Mouse (Mus musculus): Measurements from ENCODE around the gene Relch.

Relch gene

DNA sequence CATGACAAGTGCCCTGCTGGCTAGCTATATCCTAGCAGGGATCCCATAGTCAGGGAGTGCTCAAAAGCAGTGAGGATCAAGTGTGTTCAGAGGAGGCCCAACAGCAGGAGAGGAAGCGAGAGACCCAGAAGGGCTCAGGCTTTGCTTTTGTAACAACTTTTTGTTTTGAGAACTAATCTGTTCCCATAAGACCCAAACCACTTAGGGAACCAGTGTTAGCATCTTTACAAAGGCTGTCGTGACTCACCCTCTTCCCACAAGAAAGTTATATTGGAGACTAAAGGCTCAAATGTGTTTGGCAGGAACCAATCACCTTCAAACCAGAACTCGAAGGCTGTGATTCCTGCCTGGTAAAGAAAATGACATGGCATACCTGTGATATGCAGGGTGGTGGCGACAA lies 132.0 kb downstream of the Relch start:
- no peak for DNase-seq (ENCODE audit: low spot score)

DNA sequence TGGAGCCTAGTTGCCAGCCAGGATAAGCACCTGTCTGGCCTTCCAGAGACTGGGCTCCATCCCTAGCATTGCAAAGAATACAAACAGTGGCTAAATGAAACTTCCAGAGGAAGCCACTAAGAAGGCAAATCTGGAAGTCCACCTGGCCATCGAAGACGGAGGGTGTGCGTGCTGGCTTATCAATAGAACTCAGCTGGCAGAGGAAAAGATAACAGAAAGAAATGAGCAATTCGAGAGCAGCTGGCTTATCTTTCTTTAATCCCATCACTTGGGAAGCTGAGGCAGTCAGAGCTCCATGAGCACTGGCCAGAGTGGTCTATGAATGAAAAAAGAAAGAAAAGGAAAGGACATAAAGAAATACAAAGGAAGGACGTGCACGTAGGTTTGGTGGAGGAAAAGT lies 136.9 kb downstream of the Relch start:
- no peak for DNase-seq (ENCODE audit: low spot score)

DNA sequence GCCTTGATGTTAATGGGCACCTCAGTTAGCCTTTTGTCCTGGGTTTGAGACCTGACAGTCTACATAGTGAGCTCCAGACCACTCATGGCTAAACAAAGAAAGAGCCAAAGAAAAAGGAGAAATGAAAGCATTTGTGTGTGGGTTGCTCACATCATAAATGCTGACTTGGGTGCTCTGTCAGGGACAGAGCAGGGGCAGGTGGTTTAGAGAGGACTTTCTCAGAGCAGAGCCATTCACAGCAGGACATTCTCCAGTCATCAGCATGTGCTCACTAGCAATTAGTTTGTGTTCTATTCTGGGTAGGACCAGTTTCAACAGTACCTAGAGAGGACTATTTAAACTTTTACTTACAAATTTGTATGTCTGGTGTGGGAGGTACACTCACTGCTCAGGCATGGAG lies 137.6 kb downstream of the Relch start:
- no peak for DNase-seq (ENCODE audit: low spot score)

DNA sequence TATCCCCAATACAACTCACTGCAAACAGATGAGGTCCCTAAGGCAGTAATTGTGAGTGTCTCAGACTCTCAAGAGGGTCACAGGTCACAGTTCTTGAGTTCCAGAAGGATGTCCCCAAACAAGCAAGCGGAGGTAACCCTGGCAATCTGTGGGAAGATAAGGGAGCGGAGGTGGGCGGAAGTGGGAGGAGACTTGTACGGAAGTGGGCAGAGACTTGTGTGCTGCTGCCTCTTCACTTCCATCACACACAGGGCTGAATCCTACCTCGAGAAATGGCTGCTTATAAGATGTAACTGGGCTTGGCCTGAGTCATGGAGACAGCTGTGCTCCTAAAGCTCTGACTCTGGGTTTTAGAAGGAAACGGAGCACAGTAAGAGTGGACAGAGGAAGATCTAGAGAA lies 139.3 kb downstream of the Relch start:
- no peak for DNase-seq (ENCODE audit: low spot score)

DNA sequence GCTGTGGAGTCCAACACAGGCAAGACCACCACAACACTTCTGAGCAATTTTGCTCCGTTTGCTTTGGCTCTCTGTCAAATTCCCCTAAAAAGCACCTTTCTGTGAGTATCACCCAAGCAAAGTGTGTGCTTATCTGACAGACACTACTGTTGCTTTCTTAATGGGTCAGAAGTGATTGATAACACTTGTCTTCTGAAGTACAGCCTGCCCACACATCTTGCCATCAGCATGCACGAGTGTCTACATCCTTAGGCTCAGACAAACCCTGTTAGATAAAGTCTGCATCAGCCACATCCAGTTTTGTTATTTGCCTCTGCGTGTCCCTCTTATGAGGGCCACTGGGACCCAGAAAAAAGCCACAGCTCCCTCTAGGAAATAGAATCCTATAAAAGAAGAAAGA lies 140.6 kb downstream of the Relch start:
- DNase-seq (ENCODE audit: low spot score): no peak

Measured in testis, postnatal 14 days (tissue).